Mouse (Mus musculus): ENCODE measurements around the gene Gm17581.

DNA sequence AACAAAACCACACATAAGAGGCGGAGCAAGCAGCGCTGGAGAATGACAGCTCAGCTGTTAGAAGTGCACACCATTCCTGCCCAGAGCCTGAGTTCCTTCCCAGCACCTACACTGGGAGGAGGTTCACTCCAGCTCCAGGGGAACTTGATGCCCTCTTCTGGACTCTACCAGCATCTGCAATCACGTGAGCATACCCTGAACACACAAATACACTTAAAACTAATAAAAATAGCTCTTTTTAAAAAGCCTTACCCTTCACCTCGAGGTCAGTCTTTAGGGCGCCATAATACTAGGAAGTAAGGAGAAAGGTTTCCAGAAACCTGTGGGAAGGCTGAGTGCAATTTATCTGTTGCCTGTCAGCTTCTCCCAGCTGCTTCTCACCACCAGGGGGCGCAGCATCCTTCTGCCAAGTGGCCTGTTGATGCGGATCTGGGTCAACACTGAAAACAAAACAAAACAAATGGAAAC lies 39.5 kb downstream of the Gm17581 start:
- TF ChIP-seq POLR2A (IDR thresholded peaks at IDR 0.05; ENCODE audit: insufficient read length, low read depth) (no peak), MYOG (IDR thresholded peaks at IDR 0.05; ENCODE audit: control insufficient read depth in 1 of 3, insufficient read depth in 1 of 3, insufficient read length in 2 of 3, low read depth in 2 of 3) (no peak), USF1 (IDR thresholded peaks at IDR 0.05; ENCODE audit: low read depth) (no peak), POLR2AphosphoS2 (IDR thresholded peaks at IDR 0.05; ENCODE audit: insufficient read length, low read depth) (no peak), TCF3 (IDR thresholded peaks at IDR 0.05; ENCODE audit: insufficient read length, low read depth) (no peak), E2F4 (IDR thresholded peaks at IDR 0.05; ENCODE audit: insufficient read depth) (no peak)
